Mouse (Mus musculus) gonadal fat pad, adult 2 months (tissue): Measurements from ENCODE around the gene Runx1. TPM values are rescaled to one million over a fixed set of nuclear protein-coding genes. Genes with fewer than 3 reads are reported as not detected.
A peak's percentile ranks its signal among the peaks of the same experiment; 100 is the strongest.

ENCODE experiments used
- DNase-seq: peaks from one replicate; pipeline ENCODE4 v3.0.0-alpha.2; 2012; ENCODE audit warnings: low read depth
- polyA plus RNA-seq: library from polyadenylated mRNA; depleted of rRNA; stranded (reverse); fragments of >200 nt; gene quantifications from 2 replicates; pipeline ENCODE4 v1.2.3, GENCODE M21; 2012

Gene Runx1
- polyA plus RNA-seq, 1 experiment: 9.4 TPM

DNA sequence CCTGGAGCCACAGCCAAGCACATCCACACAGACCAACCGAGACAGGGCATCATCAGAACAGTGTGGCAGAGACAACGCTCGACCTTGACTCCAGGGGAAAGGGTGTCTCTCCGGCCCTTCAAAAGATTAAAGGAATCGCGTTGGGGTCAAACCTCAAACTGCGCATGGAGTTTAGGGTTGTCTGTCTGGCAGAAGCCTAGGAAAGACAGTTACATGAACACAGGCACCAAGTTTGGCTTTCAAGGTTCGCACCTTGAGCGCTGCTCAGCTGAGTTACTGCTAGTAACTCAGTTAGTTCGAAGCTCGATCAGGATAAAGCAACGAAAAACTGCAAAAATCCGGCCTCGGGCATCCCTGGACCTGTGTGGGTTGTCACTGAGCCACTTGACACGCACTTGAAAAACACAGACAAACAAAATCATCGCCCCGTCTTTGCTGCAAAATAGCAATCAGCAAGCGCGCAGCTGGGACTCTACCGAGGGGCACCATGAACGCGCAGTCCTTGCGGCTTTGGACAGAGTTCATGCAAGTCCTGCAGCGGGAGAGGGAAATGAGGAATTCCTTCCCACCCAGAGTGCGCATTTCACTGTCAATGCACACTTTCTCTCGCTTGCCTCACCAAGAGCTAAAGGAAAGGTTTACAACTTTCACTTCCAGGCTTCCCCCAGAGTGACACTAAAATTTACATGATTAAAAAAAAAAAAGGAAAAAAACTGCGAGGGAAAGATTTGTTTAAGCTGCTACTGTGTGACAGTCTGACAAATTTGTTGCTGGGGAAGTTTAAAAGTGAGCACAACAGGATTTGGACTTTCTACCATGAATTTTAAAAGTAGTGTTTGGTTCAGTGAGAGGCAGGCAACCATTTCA, 126.2 kb downstream of the Runx1 start:
- no peak for DNase-seq

DNA sequence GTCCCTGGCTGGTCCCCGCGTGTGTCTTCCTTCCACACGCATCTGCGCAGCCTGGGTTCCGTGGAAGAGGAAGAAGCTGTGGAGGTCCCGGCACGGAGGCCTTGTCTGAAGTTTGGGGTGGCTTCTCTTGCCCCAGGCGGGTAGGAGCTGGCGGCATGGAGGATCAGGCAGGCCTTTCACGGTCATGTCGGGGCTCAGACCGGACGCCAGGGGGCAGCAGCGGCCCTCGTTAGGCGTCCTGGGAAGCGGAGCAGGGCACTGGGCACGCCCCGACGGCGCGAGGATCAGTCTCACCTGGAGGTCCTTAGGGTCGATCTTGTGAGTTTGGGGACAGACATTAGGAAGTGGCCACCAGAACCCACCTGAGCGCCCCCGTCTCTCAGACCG, 127.3 kb downstream of the Runx1 start:
- DNase-seq: no peak

DNA sequence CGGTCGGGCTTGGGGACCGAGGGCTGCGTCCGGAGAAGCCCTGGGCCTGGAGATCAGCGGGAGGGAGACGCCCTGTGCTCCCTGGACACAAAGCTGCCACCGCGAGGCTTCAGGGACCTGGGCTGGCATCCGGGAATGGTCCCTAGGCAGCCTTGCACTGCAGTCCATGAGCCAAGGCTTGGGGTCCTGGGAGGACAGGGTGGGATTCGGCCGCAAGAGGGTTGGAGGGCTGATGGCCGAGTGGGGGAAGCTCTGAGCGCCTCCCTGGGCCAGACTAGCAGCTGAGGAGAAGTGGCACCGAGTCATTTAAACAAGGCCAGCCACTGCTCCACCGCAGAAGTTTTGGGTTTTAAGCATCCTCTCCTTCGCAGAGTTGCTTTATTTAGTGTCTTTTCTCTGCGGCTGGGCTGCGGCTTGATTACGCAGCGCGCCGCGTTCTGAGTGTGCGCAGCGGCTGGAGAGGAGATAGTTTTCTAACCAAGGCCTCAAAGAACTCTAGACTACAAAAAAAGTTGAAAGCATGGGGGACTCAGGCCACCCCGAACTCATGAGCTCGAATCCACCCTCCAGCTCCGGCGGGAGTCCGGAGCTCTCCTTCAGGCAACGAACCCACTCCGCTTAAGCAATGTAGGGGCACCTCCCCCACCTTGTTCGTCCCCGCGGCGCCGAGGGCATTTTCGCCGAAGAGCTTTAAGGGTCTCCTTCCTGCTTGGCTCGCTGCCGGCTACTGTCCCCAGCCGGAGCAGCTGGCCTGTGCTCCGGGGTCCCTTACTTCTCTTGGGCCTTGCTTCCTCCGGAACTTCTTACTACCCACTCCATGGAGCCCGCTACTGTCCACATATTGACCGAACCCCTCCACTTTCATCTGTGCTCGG, 128.0 kb downstream of the Runx1 start:
- no peak for DNase-seq

DNA sequence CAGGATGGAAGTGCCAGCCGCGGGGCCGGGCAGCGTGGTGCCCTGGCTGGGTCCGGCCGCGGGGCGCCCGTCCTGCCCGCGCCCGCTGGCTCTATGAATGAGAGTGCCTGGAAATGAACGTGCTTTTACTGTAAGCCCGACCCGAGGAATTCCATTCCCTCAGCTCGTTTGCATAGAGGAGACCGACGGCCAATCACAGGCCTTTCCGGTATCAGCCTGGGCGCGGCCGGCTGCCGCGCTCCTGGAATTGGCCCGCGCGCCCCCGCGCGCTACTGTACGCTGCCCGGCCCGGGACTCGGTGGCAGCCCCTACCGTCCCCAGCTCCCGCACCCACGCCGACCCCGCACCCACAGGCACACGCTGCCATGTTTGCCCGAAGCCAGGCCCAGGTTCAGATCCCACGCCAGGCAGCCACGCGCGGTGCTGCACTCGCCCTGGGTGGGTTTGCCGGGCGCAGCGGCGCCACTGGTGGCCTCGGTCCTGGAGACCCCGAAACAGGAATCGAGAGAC, 128.7 kb downstream of the Runx1 start:
- no peak for DNase-seq

DNA sequence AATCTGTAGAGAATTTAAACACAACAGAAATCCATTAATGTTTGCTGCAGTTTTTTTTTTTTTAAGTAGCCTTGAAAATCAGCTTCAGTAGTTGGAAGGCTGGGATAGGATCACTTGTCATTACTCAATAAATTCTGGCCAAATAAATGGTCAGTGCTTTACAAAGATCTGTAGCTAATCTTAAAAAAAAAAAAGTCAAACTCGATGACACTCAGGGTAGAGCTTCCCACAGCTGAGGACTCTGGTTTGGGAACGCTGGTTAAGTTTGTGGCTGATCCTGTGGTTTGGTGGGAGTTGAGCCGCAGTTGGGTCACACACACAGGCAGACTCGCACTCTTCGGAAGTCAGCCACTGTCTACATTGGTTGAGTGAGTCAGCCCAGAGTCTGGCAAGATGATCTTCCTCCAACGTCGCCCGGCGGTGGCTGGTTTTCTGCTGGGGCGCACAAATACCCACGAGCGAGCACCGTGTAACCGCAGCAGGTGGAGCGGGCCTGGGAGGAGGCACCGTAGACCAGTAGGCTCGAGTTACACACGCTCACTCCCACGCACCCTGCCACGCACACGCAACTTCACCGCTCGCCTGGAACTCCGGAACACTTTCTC, 129.4 kb downstream of the Runx1 start:
- DNase-seq: no peak

DNA sequence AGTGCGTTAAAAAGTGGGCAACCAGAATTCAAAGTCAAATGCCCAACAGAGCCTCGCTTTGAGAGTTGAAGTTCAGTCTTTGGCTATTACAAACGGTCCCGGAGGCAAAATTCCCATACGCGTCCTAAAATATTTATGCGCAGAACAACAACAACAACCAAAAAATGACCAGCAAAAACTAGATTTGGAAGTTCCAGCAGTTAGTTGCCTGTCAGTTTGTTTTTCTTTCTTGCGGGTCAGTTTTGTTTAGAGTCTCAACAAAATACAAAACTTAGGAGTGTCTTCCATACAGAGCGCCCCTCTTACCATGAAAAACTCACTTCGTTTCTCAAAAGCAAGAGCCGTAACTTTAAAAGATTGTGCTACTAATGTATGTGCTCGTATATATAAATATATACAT, 130.0 kb downstream of the Runx1 start:
- DNase-seq: no peak

DNA sequence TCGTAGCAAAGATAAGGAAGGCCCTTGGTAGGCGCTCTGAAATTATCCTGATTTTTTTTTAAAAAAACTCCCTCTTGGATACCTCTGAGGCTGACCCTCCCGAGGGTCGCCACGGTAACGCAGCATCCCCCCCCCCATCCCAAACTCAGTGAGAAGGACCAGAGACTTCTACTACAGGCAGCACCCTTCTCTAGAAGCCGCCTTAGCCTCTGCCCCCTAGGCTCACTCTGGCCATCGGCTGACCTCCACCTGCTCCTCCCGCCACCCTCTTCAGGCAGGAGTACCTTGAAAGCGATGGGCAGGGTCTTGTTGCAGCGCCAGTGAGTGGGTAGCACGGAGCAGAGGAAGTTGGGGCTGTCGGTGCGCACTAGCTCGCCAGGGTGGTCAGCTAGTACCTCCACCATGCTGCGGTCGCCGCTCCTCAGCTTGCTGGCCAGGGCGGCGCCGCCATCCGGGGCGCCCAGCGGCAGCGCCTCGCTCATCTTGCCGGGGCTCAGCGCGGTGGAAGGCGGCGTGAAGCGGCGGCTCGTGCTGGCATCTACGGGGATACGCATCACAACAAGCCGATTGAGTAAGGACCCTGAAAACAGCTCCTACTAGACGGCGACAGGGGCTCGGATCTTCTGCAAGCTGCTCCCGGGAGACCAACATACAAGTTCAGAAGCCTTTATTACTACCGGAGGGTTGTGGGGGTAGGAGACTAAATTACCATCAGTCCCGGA, 130.6 kb downstream of the Runx1 start:
- DNase-seq: no peak

DNA sequence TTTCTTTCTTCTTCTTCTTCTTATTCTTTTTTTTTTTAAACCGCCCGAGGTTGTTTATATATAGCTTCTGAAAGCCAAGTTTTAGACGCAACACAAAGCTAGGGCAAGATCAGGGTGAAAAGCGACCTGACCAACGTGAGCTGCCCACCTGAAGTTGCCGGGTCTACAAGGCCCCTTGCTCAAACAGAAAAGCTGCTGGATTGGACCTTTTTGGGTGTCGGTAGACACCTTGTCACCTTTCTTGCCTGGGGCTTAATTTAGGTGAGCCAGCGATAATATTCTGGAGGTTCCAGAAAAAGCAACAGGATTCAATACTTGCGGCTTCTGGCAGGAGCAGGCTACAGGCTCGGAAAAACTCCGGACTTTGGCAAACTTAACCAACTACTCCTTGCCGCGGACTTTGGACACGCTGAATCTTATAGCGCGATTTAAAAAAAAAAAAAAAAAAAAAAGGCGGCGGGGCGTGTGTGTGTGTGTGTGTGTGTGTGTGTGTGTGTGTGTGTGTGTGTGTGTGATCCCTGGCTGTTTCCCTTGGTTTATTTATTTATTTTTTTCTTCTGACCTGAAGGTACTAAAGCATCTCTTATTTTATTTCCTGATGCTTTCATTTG, 131.3 kb downstream of the Runx1 start:
- no peak for DNase-seq

DNA sequence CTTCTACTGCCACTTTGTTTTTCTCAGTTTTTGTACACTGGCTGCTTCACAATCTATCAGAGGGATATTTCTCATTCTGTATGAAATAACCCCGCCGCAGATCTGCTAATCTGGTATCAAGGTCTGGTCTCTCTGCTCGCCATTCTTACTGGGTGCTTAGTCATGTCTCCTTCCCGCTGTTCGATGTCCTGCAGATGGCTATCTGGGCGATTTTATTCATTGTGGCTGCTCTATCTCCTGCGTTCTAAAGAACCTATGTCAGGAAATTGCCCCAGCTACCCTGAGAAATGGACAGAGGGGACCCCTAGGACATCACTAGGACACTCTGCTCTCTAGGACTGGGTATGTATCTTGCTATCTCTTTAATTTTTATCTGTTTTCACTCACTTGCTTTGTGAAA, 135.2 kb downstream of the Runx1 start:
- no peak for DNase-seq

DNA sequence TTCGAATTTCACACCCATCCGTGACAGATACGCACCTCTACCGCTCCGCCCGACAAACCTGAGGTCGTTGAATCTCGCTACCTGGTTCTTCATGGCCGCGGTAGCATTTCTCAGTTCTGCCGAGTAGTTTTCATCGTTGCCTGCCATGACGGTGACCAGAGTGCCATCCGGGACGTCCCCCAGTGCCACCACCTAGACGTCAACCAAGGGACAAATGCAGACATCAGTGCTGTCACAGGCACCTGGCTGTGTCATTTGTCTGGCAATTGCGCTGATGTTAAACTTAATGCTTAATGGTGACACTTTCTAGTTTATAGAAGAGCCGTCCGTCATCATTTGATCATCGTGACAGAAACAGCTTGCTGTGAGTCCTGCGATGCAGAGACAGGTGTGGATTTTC, 137.0 kb downstream of the Runx1 start:
- DNase-seq: no peak

DNA sequence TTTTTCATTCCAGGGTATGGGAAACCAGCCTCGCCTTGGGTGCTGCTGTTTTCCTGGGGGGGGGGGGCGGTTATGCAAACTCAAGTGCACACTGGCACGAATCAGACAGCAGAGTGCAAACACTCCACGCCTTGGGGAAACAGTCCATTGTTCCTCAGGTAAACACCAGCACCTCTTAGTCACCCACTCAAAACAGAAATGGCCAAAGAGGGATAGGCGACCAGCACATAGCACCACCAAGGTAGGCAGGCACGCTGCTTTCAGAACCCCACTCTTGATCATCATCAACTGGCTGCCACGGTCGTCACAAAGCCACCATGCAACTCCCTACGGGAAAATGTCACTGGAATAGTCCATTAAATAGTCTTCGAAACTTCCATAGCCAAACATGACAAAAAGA, 139.0 kb downstream of the Runx1 start:
- no peak for DNase-seq

DNA sequence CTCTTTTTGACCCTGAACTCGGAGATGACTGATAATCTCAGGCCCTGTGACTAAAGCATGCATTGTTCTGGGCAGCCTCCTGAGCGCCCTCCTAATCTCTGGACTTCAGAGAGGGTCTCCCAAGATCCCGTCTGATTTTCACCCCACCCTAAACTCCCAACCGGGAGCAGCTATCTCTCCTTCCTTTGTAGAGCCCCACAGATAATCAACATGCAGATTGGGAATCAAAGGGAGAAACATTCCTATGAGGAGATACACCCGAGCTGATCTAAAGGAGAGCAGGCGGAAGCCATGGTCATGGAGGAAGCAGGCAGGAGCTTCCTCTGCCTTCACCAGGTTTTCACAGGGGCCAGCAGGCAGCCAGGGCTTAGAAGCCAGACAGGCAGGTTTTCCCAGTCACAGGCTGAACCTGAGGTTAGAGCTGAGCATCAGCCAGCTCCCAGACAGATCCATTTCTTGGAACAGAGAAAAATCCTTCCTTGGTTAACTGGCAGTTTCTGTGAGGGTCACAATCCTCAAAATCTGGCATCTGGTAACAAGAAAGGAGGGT, 140.1 kb downstream of the Runx1 start:
- DNase-seq: no peak

DNA sequence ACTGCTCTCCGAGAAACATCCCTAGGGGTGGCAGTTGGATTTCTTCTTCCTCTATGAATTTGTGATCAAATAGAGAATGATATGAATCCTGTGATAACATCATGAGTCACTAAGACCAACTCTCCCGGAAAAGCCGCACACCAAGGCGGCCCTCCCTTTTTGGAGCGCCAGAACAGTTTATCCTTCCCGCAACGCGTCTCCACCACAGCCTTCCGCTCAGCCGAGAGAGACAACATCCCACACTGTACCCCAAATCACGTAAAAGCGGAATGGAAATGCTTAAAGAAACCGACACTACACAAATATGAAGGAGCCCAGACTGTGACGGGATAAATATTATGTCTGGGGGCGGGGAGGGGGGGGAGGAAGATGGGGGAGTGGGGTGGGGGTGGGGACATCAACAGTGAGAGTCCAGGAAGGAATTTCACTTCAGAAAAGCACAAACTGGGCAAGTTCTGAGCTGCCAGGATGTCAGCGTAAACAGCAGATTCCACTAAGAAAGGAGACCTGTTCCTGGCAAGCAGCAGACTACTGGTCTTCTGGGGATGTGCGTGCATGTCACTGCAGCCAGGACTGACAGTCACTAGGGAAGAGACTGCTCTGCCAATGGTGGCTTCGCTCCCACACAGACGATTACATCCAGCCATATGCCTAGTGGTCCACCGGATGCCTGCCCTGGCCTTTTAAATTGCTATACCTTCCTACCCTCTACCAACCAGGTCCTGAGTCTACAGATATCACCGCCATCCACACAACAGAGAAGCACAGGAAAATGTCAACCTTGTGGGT, 141.3 kb downstream of the Runx1 start:
- DNase-seq: no peak

DNA sequence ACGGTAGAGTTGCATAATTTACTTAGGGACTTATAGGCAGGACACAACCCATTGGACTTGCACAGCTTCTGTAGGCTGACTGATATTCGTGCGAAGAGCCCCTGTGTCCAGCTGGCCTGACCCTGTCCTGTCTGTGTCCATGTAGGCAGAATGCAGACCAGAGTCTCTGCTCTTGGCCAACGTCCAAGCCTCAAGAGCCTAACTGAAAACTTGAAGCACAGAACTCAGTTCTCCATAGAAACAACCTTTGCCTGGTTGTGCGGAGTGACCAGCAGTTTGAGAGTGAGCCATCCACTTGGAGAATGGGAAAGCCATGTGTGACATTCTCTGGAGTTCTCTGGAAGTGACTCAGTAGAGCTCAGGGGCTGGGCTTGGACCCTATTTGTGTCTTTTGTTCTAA, 149.3 kb downstream of the Runx1 start:
- DNase-seq: no peak

DNA sequence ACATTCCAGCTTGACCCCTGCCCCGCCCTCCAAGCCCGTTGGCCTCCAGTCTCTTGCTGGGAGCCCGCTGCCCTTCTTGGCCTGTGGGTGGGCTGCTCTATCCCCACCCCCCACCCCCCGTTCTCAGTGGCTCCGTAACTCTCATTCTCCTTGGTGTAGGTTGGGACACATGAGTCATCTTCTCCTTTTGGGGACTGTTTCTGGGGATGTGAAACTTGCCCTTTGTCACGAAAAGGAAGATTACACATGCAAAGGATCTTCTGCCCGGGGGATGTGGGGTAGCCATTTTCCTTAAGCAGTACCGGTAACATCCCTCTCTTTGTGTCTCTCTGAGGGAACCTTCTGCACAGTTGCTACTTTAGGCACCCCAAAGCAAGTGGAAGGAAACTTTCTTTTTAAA, 150.3 kb downstream of the Runx1 start:
- no peak for DNase-seq

DNA sequence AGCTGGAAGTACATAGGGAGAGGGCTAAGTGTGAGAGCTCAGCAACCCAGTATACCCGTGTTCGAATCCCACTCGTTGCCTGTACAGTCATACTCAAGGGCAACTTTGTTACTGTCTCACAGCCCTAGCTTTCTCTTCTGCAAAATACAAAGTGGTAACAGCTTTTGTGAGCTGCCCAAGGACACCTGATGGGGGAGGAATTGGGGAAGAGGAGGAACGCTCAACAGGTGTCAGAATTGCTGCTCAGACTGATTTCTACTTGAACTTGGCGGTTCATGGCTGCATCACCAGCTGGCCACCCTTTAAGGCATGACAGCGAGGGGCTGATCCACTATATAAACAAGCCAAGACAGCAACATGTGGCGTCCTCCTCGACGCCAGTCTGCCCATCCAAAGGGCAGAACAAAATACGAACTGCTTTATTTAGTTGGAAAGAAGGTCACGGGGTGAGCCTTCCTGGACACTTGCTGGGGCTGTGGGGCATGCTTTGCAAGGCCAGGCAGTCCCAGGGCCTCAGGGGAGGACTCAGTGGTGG, 151.0 kb downstream of the Runx1 start:
- DNase-seq: no peak

DNA sequence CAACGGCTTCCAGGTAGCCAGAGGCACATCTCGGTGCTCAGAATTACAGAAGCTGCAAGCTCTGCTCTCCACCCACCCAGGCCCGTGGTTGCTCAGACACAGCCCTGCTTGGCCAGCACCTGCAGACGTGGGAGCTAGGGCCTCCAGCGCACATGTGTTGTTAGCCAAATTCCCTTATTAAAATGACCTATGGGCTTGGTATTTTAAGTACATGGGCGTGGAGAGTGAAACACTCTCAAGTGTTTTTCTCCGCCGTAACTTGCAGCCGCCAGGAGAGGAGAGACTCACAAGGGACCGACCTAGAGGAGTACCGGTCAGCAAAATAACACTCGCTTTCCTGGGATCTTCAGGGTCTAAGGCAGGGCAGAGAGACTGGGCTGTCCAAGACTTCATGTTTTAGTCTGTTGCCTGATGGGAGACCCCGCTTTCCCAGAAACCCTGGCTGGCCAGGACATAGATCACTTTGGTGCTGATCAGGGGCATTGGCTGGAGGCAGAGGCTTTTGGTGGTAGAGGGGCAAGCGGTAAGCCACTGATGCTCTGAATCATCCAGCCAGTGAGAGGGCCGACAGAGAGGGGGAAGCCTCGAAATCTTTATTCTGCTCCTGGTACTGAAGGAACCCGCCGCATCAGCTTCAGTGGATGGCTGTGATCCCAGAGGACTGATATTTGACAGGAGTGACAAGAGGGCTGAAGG, 151.7 kb downstream of the Runx1 start:
- DNase-seq: peak; percentile 72

DNA sequence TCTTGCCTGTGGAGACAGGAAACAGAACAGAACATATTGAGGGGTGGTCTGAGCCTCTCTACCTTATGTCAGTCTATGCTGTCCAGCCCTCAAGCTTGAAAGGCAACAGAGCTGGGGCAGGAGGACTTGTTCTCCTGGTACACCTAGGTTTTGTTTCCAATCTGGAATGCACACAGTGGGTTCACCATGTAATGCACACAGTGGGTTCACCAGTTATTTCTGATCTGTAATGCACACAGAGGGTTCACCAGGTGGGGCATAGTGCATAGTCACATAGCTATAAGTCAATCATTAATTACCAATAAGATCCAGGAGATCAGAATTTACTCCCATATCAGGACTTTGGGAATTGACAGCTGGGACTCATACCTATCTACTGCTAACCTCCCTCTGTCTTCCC, 157.1 kb downstream of the Runx1 start:
- no peak for DNase-seq

DNA sequence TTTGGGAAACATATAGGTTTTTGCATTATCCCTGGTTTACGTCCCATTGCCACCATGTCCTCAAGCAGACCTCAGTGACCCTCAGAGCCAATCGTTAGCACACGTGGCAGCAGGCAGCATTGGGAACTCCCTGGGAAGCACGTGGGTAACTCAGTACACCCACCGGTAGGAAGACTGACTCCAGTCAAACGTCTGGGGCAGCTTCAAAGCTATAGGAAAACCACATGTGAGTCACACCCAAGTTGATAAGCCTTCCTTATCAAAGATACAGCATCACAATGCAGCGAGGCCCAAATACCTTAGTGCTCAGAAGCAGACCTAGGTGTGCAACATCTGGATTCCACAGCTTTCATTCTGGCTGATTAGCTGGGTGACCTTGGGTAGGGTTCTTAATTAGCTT, 164.2 kb downstream of the Runx1 start:
- DNase-seq: no peak
